Mouse (Mus musculus) stomach, postnatal 0 days (tissue): ENCODE measurements around the gene Pou2f3.

Source experiments
- CTCF ChIP-seq: IDR thresholded peaks from 2 replicates; pipeline ENCODE4 v1.5.1; 2016; ENCODE audit warnings: antibody characterized with exemption, low read depth, mild to moderate bottlenecking, moderate library complexity
- EP300 ChIP-seq: optimal IDR thresholded peaks from 2 replicates; pipeline ENCODE3; 2016; ENCODE audit warnings: antibody characterized with exemption

DNA sequence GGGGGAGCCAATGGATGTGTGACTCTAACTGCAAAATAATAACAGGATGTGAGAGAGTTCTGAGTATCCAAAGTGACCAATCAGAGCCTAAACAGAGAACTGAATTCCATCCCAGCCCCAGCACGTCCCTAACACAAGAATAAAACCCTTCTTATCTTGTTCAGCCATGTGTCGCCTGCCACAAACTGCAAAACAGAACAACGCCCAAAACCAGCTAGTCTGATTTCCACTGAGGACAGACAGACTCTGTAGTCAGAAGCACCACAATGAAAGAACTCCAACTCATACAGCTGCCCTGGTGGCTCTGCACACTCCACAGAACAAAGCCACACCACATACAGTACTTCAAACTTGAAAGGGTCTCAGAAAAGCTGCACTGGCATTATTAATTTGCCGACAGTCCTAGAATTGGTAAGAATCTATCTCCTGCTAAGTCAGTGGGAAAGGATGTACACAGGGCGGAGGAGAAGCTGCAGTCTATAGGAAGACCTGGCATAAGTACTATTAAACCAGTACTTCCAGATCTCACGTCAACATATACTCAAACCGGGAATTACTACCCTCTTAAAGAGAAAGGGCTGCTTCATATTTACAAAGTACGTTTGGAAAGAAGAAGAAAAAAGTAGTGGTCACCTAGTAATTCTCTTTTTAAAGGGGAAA, 108.1 kb downstream of the Pou2f3 start:
- TF ChIP-seq CTCF = no peak
- no peak for TF ChIP-seq EP300
